Mouse (Mus musculus) bone marrow macrophage, adult 2 months (primary cell): ENCODE measurements around the gene Nmb.

ENCODE experiments used
- CTCF ChIP-seq: IDR thresholded peaks from 2 replicates; pipeline ENCODE4 v1.5.1; 2012; ENCODE audit warnings: low read depth, mild to moderate bottlenecking, low read length, moderate library complexity
- POLR2A ChIP-seq: IDR thresholded peaks from 2 replicates; pipeline ENCODE4 v1.6.1; 2012; ENCODE audit warnings: mild to moderate bottlenecking, low read depth, low read length, borderline replicate concordance

- TF ChIP-seq CTCF: no peak
- TF ChIP-seq POLR2A: no peak
These were observed 16.3 kb downstream of the Nmb start for GRCm38 (mm10) chr7:80888595-80888994.
